Mouse (Mus musculus): ENCODE measurements around the gene Snx29.

DNA sequence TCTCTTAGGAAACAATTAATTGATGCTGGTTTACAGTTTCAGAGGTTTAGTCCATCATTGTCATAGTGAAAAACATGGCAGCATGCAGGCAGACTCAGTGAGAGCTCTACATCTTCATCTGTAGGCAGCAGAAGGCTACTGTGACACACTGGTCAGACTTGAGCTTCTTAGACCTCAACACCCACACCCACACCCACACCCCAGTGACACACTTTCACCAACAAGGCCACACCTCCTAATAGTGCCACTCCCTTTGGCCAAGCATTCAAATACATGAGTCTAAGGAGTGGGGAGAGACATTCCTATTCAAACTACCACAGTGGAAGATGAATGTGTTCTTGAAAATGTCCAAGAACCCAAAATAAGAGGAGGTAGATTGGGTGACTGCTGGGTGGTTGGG lies 460.6 kb downstream of the Snx29 start:
- TF ChIP-seq GATA1 (IDR thresholded peaks at IDR 0.05; ENCODE audit: low read length) (no peak), TAL1 (IDR thresholded peaks at IDR 0.05; ENCODE audit: low read length) (no peak)

All from erythroblast, embryonic 14.5 days (primary cell).